Mouse (Mus musculus): Measurements from ENCODE around the gene Fbrs. TPM values are rescaled to one million over a fixed set of nuclear protein-coding genes. Genes with fewer than 3 reads are reported as not detected.
"Not testable (repeated sequence)": the region's sequence is repeated elsewhere in the genome, so short reads cannot be mapped to it uniquely, and the experiment has no call there.

The Fbrs gene
- polyA plus RNA-seq, 1 experiment from 2014 or later = 8.9 TPM

DNA sequence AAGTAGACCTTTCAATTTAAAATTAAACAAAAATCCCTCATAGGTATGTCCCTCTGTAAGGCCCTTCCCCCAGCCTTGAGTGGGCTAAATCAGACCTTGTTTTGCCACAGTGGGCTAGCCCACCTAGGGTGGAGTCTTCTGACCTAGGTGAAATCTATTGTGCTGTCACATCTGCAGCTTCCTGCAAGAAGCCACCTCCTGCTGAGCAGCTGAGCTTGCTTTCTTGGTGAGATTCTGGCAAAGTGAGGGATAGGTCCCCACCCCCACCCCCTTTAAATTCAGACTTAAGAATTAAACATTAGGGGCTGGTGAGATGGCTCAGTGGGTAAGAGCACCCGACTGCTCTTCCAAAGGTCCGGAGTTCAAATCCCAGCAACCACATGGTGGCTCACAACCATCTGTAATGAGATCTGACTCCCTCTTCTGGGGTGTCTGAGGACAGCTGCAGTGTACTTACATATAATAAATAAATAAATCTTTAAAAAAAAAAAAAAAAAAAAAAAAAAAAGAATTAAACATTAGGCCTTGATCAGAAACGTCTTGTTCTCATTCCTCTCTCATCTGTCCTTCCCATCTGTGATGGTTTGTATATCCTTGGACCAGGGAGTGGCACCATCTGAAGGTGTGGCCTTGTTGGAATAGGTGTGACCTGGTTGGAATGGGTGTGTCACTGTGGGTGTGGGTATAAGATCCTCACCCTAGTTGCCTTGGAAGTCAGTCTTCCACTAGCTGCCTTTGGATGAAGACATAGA, 20.5 kb upstream of the Fbrs start:
- H3K4me2 ChIP-seq (ENCODE audit: low read depth, low read length); H3K4me1 ChIP-seq (ENCODE audit: control insufficient read depth, insufficient read depth, low read length); ATAC-seq (replicated peaks; ENCODE audit: insufficient number of reproducible peaks, low FRiP score, low TSS enrichment, low read depth); H3K4me3 ChIP-seq (ENCODE audit: low read depth, low read length); H3K27me3 ChIP-seq (ENCODE audit: control insufficient read depth, insufficient read depth, low read length); H3K9me3 ChIP-seq (replicated peaks; ENCODE audit: control insufficient read depth, low read length); H3K36me3 ChIP-seq (replicated peaks; ENCODE audit: control insufficient read depth, insufficient read depth, low read depth, low read length); DNase-seq (ENCODE audit: low spot score); H3K27ac ChIP-seq (replicated peaks; ENCODE audit: low read depth, low read length); H3K9ac ChIP-seq (replicated peaks; ENCODE audit: low read length): not testable (repeated sequence)
- WGBS = 88% methylated on average over 3 of the region's 3 CpGs

DNA sequence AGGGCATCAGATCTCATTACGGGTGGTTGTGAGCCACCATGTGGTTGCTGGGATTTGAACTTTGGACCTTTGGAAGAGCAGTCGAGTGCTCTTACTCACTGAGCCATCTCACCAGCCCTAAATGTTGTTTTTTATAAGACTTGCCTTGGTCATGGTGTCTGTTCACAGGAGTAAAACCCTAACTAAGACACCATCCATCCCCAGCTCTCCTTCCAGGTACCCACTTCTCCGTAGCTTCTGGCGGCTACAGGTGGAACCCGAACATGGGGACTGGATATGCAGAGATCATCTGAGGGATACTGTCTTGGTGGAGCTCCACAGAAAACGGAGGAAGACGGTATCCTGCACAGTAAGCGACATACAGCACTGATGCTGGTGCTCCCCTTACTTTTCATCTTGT, 19.7 kb upstream of the Fbrs start, which contains the start of gene Prr14:
TSS of gene Prr14 (plus strand) at position 301 of the 400 bp plus-strand sequence.
- not testable (repeated sequence) for DNase-seq (ENCODE audit: low spot score); H3K4me1 ChIP-seq (ENCODE audit: control insufficient read depth, insufficient read depth, low read length); ATAC-seq (replicated peaks; ENCODE audit: insufficient number of reproducible peaks, low FRiP score, low TSS enrichment, low read depth); H3K36me3 ChIP-seq (replicated peaks; ENCODE audit: control insufficient read depth, insufficient read depth, low read depth, low read length); H3K27me3 ChIP-seq (ENCODE audit: control insufficient read depth, insufficient read depth, low read length); H3K27ac ChIP-seq (replicated peaks; ENCODE audit: low read depth, low read length); H3K4me2 ChIP-seq (ENCODE audit: low read depth, low read length); H3K9me3 ChIP-seq (replicated peaks; ENCODE audit: control insufficient read depth, low read length); H3K9ac ChIP-seq (replicated peaks; ENCODE audit: low read length); H3K4me3 ChIP-seq (ENCODE audit: low read depth, low read length)
- WGBS = 99% methylated on average over 8 of the region's 8 CpGs

DNA sequence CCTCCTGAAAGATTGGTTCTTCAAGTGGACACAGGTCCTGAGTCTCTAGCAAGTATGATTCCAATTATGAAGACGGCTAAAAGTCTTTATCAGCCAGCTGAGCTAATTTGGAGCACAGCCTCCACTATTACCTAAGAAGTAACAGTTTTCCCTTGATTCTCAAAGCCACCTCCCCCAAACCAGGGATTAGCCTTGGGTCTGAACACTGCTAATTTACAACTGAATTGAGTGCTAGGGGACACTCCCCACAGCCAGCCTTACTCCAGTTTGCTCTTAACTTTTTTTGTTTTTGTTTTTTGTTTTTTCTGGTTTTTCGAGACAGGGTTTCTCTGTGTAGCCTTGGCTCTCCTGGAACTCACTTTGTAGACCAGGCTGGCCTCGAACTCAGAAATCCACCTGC, 13.8 kb upstream of the Fbrs start:
- Histone ChIP-seq H3K27me3 (ENCODE audit: control insufficient read depth, insufficient read depth, low read length) (no peaks in the 10 kb centered on the region), H3K9ac (replicated peaks; ENCODE audit: low read length) (no peak overlapping the region), H3K36me3 (replicated peaks; ENCODE audit: control insufficient read depth, insufficient read depth, low read depth, low read length) (peaks cover 3% of the 10 kb centered on the region; the same call in 1 of the 2 replicates), H3K4me3 (ENCODE audit: low read depth, low read length) (no peak overlapping the region), H3K27ac (replicated peaks; ENCODE audit: low read depth, low read length) (no peak overlapping the region), H3K4me2 (ENCODE audit: low read depth, low read length) (no peak overlapping the region), H3K4me1 (ENCODE audit: control insufficient read depth, insufficient read depth, low read length) (no peaks in the 10 kb centered on the region), H3K9me3 (replicated peaks; ENCODE audit: control insufficient read depth, low read length) (no peaks in the 10 kb centered on the region)
- no peak for ATAC-seq (replicated peaks; ENCODE audit: insufficient number of reproducible peaks, low FRiP score, low TSS enrichment, low read depth)
- WGBS = 91% methylated on average over 3 of the region's 3 CpGs
- DNase-seq (ENCODE audit: low spot score) = no peak

DNA sequence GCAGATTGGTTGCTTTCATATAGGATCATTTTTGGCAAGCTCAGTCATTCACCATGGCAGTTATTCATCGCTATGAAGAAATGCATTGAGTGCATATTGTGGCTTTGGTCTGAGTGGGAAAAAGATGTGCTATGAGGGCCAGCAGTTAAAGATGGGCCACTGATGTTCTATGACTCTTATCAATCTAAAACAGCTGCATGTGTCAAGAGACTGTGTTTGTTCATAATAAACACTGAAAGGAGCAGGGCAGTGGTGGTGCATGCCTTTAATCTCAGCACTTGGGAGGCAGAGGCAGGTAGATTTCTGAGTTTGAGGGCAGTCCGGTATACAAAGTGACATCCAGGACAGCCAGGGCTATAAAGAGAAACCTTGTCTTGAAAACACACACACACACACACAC, 13.3 kb upstream of the Fbrs start:
- not testable (repeated sequence) for DNase-seq (ENCODE audit: low spot score); H3K27me3 ChIP-seq (ENCODE audit: control insufficient read depth, insufficient read depth, low read length); H3K36me3 ChIP-seq (replicated peaks; ENCODE audit: control insufficient read depth, insufficient read depth, low read depth, low read length); H3K4me1 ChIP-seq (ENCODE audit: control insufficient read depth, insufficient read depth, low read length); H3K27ac ChIP-seq (replicated peaks; ENCODE audit: low read depth, low read length); H3K9ac ChIP-seq (replicated peaks; ENCODE audit: low read length); H3K4me3 ChIP-seq (ENCODE audit: low read depth, low read length); H3K9me3 ChIP-seq (replicated peaks; ENCODE audit: control insufficient read depth, low read length); H3K4me2 ChIP-seq (ENCODE audit: low read depth, low read length); ATAC-seq (replicated peaks; ENCODE audit: insufficient number of reproducible peaks, low FRiP score, low TSS enrichment, low read depth)
- 97% methylated on average over 2 of the region's 2 CpGs for WGBS

DNA sequence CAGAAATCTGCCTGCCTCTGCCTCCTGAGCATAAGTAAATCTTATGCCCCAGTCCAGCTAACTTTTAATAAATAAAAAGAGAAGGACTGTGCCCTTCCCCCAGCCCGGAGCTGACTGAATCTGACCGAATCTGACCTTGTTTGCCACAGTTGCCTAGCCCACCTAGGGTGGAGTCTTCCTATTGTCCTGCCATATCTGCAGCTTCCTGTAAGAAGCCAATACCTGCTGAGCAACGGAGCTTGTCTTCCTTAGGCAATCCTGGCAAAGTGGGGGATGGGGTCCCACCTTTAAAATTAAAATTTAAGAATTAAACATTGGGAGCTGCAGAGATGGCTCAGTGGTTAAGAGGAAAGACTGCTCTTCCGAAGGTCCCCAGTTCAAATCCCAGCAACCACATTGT, 12.4 kb upstream of the Fbrs start:
- H3K27me3 ChIP-seq (ENCODE audit: control insufficient read depth, insufficient read depth, low read length) = no peaks in the 10 kb centered on the region
- no peak overlapping the region for H3K4me2 ChIP-seq (ENCODE audit: low read depth, low read length)
- 92% methylated on average over 4 of the region's 4 CpGs for WGBS
- ATAC-seq (replicated peaks; ENCODE audit: insufficient number of reproducible peaks, low FRiP score, low TSS enrichment, low read depth) = no peak
- no peaks in the 10 kb centered on the region for H3K9me3 ChIP-seq (replicated peaks; ENCODE audit: control insufficient read depth, low read length)
- no peak overlapping the region for H3K27ac ChIP-seq (replicated peaks; ENCODE audit: low read depth, low read length)
- H3K4me1 ChIP-seq (ENCODE audit: control insufficient read depth, insufficient read depth, low read length) = no peaks in the 10 kb centered on the region
- no peak overlapping the region for H3K4me3 ChIP-seq (ENCODE audit: low read depth, low read length)
- no peak for DNase-seq (ENCODE audit: low spot score)
- H3K36me3 ChIP-seq (replicated peaks; ENCODE audit: control insufficient read depth, insufficient read depth, low read depth, low read length) = peaks cover 3% of the 10 kb centered on the region; the same call in 1 of the 2 replicates
- no peak overlapping the region for H3K9ac ChIP-seq (replicated peaks; ENCODE audit: low read length)

DNA sequence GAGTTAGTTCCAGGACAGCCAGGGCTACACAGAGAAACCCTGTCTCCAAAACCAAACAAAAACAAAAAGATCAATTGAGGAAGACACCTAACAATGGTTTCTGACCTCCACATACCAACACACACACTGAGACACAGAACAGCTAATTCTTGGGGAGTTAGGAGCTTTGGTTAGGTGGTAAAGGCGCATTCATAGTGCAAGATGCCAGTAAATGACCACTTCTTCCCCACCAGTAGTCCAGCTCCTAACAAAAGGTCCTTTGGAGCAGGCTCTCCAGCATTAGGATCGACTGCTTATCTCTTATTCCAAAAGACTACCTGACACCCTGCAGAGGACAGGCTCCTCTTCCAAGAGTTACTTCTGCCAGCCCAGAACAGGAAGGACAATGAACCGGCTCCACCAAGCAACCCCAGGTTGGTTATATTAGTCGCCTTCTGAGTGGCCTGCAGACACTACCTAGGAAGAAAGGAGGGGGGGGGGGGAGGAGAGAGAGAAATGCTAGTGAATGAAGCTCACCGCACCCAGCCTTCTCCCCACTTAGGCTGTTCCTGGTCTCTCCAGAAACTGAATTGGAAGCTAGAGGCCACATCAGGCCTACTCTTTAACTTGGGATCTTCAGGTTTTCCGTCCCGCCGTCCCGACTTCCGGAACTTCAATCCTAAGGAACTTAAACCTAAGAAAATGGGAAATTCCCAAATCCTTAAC, 8.8 kb upstream of the Fbrs start:
- Histone ChIP-seq H3K27me3 (ENCODE audit: control insufficient read depth, insufficient read depth, low read length) (no peaks in the 10 kb centered on the region), H3K4me3 (ENCODE audit: low read depth, low read length) (peak overlapping the region; percentile 70), H3K36me3 (replicated peaks; ENCODE audit: control insufficient read depth, insufficient read depth, low read depth, low read length) (peaks cover 9% of the 10 kb centered on the region), H3K9ac (replicated peaks; ENCODE audit: low read length) (peak overlapping the region; percentile 85), H3K9me3 (replicated peaks; ENCODE audit: control insufficient read depth, low read length) (no peaks in the 10 kb centered on the region), H3K27ac (replicated peaks; ENCODE audit: low read depth, low read length) (peak overlapping the region; percentile 92), H3K4me1 (ENCODE audit: control insufficient read depth, insufficient read depth, low read length) (no peaks in the 10 kb centered on the region; the same call in 1 of the 2 replicates), H3K4me2 (ENCODE audit: low read depth, low read length) (peak overlapping the region; percentile 91)
- whole genome bisulfite sequencing = 8% methylated on average over 10 of the region's 10 CpGs
- DNase-seq (ENCODE audit: low spot score) (no peak), ATAC-seq (replicated peaks; ENCODE audit: insufficient number of reproducible peaks, low FRiP score, low TSS enrichment, low read depth) (no peak)

DNA sequence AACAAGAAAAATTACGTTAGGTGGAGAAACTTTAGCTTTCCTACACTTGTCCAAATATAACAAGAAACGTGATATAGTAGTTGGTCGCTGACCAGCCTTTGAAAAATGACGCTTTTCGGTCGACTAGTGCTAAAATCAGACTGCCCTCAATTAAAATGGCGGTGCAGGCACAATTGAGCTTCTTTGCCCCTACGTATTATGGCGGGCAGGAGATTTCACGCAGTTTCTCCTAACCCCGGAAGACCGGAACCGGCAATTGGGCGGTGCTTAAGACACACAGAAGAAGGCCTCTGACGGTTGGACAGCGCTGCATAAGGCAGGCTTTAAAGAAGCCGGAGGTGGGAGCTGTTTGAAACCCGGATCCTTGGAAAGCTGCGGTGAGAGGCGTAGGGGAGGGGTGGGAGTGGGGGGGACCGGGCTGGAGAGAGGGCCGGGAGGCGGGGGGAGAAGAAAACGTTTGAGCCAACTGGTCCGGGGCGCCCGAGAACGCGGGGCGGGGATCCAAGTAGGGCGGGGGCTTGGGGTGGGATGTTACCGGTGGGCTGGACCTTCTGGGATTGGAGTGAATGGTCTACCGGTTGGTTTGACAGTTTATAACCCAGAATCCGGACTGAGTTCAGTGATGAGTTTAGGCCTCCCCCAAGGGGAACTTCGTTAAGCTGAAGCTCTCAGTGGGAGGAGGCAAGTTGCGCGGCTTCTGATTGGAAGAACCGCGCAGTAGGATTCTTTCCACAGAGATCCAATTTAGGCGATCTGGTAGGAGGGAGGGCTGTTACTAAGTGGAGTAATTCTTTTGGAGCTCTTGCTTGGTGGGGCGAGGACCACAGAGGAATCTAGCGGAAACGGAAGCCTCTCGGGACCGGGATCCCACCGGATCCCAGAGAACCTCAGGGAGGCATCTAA, 8.0 kb upstream of the Fbrs start:
- Histone ChIP-seq H3K9me3 (replicated peaks; ENCODE audit: control insufficient read depth, low read length) (no peaks in the 10 kb centered on the region), H3K4me1 (ENCODE audit: control insufficient read depth, insufficient read depth, low read length) (no peaks in the 10 kb centered on the region; the same call in 1 of the 2 replicates), H3K4me3 (ENCODE audit: low read depth, low read length) (peak overlapping the region; percentile 70), H3K27ac (replicated peaks; ENCODE audit: low read depth, low read length) (peak overlapping the region; percentile 92), H3K27me3 (ENCODE audit: control insufficient read depth, insufficient read depth, low read length) (no peaks in the 10 kb centered on the region), H3K9ac (replicated peaks; ENCODE audit: low read length) (peak overlapping the region; percentile 85), H3K36me3 (replicated peaks; ENCODE audit: control insufficient read depth, insufficient read depth, low read depth, low read length) (peaks cover 16% of the 10 kb centered on the region), H3K4me2 (ENCODE audit: low read depth, low read length) (peak overlapping the region; percentile 91)
- ATAC-seq (replicated peaks; ENCODE audit: insufficient number of reproducible peaks, low FRiP score, low TSS enrichment, low read depth) = peak; percentile 90
- DNase-seq (ENCODE audit: low spot score) = peak; percentile 97
- 0% methylated on average over 45 of the region's 46 CpGs for WGBS

All from embryonic facial prominence, embryonic 11.5 days (tissue).